Mouse (Mus musculus) spleen, adult 2 months (tissue): ENCODE measurements around the gene Gdf9.

Source experiments
- CTCF ChIP-seq: fragments of 200-500 bp; IDR thresholded peaks from 2 replicates; pipeline ENCODE4 v1.5.1; 2011; ENCODE audit warnings: mild to moderate bottlenecking, inconsistent platforms; ENCODE audit not compliant: insufficient read depth, insufficient read length, insufficient replicate concordance; ENCODE audit errors: extremely low read depth
- POLR2A ChIP-seq: fragments of 200-500 bp; IDR thresholded peaks from 2 replicates; pipeline ENCODE4 v1.6.1; 2011; ENCODE audit warnings: low read depth, low read length, inconsistent platforms

DNA sequence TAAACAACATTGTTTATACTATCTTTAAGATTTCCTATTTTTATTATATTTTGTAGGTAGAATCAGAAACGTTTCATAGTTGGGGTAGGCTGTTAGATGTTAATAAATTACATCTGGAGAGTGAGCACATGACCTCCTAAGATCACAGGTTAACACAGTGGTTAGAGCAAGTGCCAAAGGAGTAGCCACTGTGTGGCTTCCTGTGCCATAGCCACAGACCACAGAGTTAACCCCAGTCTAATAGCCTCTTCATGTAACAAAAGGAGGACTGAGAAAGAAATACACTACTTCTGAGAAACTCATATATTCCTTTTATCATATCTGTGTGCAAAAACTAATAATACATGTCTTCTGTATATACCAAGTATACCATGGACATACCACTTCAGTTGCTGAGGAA, 37.0 kb upstream of the Gdf9 start:
- TF ChIP-seq POLR2A (no peak), CTCF (no peak)
